Mouse (Mus musculus) layer of hippocampus, adult 8-10 months (tissue): ENCODE data around the gene Gatad2a. TPM values are rescaled to one million over a fixed set of nuclear protein-coding genes. Genes with fewer than 3 reads are reported as not detected.

ENCODE experiments used
- DNase-seq, 2 experiments: peaks; one replicate each; pipeline ENCODE4 v3.0.0; 2022; ENCODE audit warnings: low spot score in 2 of 2
- total RNA-seq, 4 experiments: library from RNA; stranded (reverse); gene quantifications; 2 replicates each; pipeline ENCODE4 v1.2.4; 2022

Gatad2a gene
- total RNA-seq, 4 experiments from 2014 or later: 27.9 to 37.6 (median 33.3) TPM

DNA sequence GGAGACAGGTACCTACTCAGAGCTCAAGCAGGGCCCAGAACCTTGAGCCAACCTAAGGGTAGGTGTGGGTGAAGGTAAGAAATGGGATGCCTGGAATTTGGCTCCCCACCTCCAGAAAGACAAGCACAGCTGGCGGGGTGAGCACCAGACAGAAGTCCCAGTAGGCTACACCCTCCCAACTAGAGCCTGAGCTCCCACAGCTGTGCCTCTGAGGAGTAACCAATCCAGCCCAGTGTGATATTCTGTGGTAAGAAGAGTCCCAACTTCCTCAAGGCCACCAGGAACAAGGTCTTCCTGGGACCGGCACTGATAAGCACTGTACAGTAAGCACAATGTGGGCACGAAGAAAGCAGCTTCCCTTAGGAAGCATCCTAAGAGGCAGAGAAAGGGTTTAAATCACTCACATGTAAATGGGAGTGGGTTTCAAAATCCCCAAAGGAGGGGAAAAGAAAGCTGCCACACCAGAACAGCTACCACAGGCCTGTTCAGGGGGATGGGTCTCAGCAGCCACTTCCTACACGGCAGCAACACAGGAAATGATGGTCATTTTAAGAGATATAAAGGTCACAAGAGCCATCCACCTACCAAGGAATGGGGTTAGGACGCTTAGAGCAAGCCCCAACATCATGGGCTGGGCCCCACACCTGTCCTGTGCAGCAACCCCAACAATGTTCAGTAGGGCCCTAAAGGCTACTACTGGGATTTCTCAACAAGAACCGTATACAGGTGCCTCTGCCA, 57.8 kb downstream of the Gatad2a start:
- no peak for DNase-seq

DNA sequence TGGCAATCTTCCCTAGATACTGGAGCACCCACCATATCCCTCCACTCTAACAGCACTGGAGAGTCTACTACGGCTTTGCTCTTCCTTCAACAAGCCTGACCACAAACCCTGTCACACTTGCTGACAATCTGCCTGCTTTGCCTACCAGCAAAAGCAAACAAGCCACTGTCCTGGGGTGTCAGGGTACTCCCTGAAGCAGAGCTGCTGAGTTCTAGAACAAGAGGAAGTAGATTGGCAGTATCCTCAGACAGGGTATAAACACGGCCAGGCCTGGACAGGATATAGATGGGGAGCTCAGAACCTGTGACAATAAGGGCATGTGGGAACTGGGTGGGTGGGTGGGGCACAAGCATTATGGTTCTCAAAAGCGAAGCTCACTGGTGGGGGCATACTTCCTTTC, 58.7 kb downstream of the Gatad2a start:
- DNase-seq: no peak

DNA sequence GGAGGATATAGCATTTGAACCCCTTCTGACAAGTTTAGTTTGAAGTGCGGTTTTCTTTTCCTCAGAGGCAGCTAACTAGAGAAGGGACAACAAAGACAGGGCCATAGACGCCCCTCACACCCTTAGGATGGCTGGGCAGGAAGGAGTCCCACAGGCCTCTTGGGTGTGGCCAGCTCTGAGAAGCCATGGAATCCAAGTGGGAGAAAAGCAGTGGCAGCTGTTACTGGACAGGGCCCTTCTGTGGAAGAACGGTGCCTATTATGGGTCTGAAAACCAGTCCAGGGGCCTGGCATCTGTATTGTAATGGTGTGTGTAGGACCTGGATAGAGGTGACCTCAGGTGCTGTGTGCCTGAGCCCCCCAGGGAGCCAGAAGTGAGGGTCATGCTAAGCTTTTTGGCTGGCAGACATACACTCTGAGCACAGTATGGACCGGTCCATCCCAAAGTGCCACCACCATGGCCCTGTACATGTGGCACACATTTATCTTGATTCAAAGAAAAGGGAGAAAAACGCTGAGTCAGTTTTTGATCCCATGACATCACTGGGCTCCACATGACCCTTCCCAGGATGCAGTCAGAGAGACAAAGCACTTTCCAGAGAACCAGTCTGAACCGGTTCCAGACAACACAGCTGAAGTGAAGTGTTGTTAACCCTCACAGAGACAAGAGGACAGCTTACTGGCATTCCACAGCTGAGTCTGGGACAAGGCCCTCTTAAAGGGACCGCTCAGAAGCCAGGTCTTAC, 60.0 kb downstream of the Gatad2a start:
- no peak for DNase-seq

DNA sequence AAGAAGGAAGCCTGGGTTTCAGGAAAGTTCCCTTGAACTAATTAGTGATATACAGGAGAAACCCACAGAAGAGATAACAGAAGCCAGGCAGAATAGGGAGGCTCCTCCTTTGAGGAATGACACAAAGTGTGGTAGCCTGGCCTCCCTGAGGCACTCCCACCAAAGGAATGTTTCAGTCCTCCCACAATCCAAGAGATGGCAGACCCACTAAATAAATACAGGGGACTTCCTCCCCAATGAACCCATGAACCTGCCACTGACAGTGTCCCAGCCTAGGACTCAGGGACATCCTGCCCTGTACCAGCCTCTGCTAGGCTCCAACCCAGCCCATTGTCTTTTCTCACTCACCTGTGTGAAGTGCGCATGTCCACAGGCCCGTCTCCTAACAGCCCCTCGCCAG, 60.8 kb downstream of the Gatad2a start:
- DNase-seq: no peak

DNA sequence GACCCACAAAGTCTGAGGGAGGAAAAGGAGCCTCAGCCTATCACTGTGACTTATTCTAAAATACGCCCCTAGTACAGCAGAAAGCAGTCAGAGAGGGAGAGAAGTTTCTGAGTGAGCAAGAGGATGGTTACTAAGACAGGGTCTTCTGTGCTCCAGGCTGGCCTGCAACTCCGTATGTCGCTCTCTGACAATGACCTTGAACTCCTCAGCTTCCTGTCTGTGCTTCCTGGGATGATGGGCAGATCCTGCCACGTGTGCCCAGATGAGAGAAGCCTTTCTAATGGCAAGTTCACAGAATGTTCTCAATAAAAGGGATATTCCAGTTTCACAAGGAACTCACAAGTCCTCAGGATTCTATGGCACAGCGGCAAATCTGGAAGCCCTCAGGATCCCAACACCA, 61.6 kb downstream of the Gatad2a start:
- DNase-seq: no peak

DNA sequence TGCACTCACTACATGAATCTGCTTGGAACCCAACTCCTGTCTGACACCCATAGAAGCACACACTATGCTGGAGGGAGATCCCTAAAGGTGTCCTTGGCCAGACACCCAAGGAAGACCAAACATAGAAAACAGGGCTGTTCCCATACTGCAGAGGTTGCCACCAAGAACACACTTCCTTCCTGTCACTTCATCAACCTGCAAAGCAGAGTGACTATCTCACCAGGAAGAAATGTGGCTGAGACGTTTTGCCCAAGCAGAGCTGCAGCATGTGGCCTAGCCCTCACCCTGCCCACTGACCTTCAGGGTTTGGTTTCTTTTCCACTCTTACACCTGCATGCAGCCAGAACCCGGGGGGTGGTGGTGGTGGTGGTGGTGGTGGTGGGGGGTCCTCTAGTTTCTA, 62.4 kb downstream of the Gatad2a start:
- DNase-seq: no peak

DNA sequence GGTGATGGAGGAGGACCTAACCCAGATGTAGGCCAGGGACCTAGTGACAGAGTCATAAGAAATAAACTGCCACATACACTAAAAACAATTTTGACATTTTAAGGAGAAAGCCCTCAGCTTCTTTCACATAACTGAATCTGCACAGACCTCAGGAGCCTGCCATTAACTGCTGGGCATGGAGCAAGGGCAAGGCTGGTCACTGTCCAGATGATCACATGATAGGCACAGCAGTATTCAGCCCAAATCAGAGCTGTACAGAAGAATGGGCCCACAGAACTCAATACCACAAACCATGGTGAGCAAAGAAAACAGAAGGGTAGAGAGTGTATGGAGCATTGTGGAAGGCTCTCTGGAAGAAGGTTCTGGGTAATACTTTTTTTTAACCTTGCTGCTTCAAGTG, 69.3 kb downstream of the Gatad2a start:
- DNase-seq: no peak

DNA sequence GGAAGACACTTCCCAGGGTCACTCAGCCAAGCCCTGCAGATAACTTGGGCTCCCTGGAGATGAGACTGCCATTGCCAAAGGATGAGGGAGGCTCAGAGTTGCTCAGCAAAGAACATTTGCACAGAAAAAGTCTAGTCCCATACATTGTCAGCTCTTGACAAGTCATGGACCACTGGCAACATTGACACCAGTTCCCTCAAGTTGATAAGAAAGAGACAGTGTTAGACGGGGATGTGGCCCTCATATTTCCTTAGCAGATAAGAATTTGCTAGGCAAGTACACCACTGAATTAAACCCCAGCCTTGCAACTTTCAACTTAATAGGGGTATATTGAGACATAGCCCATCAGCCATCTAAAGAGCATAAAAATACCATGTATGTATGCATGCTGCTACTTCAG, 72.2 kb downstream of the Gatad2a start:
- no peak for DNase-seq

DNA sequence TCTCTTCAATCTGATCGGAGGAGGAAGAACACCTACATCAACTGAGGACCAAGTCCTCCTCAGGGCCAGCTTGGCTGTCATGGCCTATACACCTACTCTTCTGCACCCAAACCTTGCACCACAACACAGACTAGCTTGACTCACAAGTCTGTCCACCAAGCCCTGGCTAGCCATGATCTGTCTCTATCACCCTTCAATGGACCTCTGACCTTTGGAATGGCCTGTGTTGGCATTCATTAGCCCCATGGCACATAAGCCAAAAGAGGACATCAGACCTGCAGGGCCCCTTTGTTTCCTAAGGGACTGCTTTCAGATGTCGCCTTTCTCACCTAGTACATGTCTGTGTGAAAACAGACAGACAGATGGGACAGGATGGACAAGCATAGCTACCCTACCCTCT, 75.0 kb downstream of the Gatad2a start:
- no peak for DNase-seq

DNA sequence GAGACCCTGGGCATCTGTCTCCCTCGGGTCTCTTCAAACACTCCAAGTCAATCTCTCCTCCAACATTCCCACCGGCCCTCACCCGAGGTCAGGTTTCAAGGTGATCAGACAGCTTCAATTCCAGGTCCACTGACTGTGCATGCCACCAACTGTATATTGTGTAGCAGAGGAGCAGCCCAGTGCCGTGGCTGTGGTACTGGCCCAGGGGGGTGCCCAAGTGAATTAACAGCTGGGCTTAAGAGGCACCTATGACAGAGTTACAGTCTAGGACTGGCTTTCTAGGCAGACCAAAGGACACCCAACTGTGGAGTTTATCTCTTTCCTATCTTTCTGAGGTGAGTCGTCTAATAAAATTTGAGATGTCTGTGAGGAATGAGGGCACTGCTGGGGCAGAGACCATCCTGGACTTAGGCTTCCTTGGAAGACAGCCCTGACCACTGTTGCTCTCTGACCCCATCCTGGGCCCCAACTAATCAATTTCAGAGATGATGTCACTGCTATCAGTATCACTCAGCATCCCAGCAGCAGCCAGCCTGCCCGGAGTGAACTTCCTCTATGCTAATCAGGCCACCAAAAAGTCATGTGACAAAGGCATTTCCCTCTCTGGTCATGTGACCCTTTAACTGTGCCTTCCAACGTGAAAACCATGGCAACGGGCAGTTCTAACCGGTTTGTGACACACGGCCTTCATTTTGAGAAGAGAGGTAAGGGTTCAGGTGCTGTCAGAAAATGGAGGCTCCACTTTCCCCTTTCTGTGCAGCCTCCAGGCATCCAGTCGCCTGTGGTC, 76.1 kb downstream of the Gatad2a start:
- no peak for DNase-seq

DNA sequence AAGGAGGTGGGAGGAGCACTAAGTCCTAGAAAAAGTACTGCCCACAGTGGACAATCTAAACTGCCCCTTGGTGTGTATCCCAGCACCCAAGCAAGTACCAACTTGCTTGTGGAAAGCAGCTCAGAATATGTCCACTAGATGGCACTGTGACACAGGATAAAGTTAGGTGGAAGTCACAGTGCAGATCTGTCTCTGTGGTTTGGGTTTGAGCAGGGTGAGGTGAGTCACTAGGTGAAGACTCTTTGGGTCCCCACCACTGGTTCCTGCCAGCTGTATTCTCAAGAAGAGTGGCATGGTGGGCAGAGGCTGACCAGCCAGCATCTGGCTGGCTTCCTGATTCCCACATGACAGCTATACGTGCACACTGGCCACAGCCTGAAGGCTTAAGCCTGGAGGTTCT, 77.2 kb downstream of the Gatad2a start:
- DNase-seq: peak; percentile 64 to 82

DNA sequence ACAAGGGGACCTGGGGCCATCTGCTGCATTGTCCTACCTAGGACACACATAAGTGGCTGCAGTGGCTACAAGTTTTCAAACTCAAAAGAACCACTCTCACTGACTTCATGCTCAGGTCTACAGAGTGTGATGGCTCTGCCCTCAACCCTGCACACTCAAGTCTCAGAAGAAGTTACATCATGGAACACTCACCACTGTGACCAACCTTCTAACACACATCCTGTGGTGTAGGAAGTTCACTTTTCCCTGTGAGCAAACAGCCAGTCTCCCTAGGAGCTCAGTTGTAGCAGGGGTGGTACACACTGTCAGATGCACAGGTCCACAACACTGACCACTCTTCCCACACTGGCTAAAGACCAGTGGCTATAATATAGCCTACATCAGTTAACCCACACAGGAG, 77.7 kb downstream of the Gatad2a start:
- DNase-seq: no peak

DNA sequence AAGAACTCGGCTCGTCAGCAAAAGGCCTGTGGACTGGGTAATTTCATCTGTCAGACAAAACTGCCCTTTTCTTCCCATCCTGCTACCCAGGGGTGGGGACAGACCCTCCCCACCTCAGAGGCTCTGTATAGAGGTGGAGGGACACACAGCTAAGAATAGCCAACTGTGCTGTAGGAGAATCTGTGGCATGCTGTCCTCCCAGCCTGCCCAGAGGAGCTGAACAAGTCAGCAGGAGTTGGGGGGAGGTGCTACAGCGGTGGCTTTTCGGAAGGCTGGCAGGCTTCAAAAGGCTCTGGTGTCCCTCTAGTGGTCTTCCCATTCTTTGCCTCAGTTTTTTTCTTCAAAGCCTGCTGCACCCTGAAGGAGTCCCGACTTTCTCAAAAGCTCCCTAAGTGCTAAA, 80.4 kb downstream of the Gatad2a start:
- peak in 1 of 2 experiments; percentile 36 for DNase-seq

DNA sequence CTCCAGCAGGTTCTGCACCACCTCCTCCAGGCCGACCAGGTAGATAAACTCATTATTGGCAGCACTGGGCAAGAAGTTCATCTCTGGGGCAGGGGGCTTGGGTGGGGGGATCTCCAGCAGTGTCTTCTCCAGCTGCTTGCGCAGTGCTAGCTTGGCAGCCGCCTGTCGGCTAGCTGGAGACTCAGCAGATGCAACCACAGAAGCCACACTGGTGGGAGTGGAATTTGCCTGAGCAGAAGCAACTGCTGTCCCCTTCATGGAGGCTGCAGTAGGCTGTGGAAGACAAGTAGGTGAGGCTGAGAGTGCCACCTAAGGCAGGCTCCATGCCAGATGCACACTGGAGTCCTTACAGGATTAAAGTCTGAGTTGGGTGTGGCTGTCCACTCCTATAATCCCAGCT, 81.7 kb downstream of the Gatad2a start:
- no peak for DNase-seq

DNA sequence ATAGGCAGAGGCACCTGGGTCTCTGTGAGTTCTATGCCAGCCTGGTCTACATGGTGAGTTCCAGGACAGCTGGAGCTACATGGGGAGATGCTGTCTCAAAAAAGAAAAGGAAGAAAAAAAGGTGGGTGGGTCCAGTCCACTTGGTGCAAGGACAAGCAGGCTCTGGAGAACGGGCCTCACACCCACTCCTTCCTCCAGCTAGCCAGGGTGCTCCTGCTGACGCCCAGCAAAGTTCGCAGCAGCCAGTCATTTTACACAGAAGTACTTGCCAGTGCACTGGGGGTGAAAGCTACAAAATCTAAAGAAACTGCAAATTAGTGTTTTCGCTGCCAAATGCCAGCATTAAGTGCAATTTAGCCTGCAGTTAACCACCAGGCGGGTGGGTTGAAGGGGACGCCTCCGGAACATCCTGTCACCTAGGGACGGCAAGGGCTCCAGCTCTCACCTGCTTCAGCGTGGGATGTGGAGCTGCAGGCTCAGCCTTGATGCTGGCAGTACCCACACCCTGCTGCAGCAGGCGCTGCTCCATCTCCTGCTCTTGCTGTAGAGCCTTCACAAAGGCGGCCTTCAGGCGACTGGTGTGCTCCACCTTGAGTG, 83.6 kb downstream of the Gatad2a start:
- DNase-seq: no peak

DNA sequence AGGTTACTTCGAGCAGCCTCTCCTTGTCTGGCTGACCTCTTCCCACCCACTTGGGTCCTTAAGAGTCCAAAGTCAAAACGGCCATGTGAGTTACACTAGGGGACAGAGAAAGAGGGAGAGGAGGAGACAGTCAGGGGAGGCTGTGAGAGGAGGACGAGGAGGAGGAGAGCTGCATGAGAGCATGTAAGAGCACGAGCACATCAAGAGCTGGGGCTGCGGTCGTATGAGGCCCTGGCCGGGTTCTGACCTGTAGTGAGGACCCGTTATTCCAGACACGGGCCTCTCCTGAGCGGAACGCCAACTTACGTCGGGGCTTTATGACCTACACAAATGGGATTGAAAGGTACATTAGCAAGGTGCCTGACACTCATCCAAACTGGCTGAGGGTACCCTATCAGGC, 84.3 kb downstream of the Gatad2a start:
- no peak for DNase-seq

DNA sequence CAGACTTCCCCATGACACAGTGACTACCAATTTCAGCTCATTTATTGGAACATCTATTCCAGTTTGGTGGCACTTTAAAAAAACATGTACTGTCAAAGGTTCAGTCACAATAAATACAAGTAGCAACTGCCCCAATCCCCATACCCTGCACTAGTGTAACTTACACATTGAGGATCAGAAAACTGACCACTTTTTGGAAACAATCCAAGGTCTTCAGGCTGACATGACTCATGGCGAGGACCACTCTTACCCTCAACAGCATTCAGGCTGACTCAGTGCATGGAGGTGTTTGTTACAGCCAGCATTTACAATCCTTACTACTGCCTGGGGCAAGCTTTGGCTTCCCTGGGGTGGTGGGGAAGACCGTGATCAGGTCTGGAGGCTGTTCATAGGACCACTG, 89.1 kb downstream of the Gatad2a start:
- no peak for DNase-seq

DNA sequence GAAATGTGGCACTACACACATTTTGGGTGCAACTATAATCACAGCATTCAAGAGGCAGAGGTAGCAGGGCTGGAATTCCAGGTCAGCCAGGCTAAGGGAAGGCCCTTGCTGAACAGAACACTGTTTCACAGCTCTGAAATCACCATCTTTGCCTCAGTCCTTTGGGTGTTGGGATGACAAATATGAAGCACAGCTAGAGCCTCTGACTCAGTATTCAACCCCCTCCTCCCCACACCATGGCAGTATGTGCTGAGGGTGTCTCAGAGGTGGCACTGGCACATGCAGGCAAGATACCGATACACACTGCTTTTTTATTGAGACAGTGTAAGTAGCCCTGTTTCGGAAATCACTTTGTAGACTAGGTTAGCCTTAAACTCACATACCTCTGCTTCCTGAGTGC, 89.9 kb downstream of the Gatad2a start:
- DNase-seq: no peak

DNA sequence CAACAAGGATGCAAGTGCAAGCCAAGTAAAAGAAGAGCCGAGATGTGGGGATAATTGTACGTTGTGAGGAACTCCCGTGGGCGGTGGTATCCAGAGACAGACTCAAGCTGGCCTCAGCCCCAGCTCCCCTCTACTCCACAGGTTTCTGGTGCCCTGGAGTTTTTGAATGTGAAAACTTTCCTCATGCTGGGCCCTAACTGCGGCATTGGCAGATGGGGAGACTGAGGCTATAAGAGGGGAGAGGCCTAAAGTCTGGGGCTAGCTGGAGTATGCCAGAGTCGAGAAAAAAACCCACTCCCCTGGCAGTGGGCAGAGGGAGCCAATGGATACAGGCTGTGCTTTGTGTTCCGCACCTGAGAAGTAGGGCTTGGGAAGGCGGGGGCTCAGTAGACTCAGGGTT, 92.1 kb downstream of the Gatad2a start:
- no peak for DNase-seq

DNA sequence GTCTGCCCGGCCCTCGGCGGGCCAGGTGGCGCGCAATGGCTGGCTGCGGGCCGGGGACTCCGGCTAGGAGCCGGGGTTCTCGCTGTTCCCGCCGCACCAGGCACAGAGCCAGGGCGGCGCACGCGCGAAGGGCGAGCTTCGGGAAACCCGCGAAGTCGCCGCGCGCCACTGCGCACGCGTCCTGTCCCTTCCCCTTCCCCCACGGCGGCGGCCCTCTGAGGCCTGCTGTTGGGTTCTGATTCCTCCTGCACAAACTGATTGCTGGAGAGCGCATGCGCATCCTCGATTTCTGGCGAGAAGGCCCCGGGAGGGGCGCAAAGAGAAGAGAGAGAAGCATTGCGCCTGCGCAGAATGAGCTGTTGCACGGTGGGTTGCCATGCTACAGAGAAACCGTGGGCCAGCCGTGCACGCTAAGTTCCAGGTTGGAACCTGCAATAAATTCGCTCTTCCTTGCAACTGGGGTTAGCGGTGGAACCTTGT, 93.1 kb downstream of the Gatad2a start:
- DNase-seq: peak; percentile 99 to 100

DNA sequence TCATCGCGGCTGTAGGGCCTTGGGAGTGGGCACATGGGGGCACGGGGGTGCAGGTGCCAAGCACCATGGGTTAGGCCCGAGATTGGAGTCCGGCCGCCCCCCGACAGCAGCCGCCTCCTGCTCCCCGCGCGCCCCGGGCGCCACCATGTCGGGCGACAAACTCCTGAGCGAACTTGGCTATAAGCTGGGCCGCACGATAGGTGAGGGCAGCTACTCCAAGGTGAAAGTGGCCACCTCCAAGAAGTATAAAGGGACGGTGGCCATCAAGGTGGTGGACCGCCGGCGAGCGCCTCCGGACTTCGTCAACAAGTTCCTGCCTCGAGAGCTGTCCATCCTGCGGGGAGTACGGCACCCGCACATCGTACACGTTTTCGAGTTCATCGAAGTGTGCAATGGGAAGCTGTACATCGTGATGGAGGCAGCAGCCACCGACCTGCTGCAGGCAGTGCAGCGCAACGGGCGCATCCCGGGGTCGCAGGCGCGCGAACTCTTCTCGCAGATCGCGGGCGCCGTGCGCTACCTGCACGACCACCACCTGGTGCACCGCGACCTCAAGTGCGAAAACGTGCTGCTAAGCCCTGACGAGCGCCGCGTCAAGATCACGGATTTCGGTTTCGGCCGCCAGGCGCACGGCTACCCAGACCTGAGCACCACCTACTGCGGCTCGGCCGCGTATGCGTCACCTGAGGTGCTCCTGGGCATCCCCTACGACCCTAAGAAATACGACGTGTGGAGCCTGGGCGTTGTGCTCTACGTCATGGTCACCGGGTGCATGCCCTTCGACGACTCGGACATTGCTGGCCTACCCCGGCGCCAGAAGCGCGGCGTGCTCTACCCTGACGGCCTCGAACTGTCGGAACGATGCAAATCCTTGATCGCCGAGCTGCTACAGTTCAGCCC, 93.8 kb downstream of the Gatad2a start, which contains the start of the genes Tssk6, Ndufa13 and Yjefn3:
Tssk6 (plus strand) TSS at position 22 of the 900 bp plus-strand sequence.
Ndufa13 (minus strand) TSS at position 396 of the 900 bp plus-strand sequence.
Yjefn3 (minus strand) TSS at position 550 of the 900 bp plus-strand sequence.
- DNase-seq: peak in 1 of 2 experiments; percentile 52
